Mouse (Mus musculus) heart, postnatal 25 days (tissue): ENCODE data around the gene Ndrg3. TPM values are rescaled to one million over a fixed set of nuclear protein-coding genes. Genes with fewer than 3 reads are reported as not detected.
"Not testable (repeated sequence)": the region's sequence is repeated elsewhere in the genome, so short reads cannot be mapped to it uniquely, and the experiment has no call there.

Experiments
- DNase-seq: peaks from one replicate; pipeline ENCODE4 v3.0.0; 2022; ENCODE audit warnings: low spot score
- intact Hi-C: fragments of 180-260 bp; cut with DNase I; formaldehyde crosslinking; loops from one replicate; pipeline ENCODE4 v1.15.1; 2025
- total RNA-seq, 2 experiments: library from RNA; stranded (reverse); gene quantifications; 2 replicates each; pipeline ENCODE4 v1.2.3; 2021

Gene Ndrg3
- total RNA-seq, 2 experiments from 2014 or later = 19.6 to 20.4 TPM

DNA sequence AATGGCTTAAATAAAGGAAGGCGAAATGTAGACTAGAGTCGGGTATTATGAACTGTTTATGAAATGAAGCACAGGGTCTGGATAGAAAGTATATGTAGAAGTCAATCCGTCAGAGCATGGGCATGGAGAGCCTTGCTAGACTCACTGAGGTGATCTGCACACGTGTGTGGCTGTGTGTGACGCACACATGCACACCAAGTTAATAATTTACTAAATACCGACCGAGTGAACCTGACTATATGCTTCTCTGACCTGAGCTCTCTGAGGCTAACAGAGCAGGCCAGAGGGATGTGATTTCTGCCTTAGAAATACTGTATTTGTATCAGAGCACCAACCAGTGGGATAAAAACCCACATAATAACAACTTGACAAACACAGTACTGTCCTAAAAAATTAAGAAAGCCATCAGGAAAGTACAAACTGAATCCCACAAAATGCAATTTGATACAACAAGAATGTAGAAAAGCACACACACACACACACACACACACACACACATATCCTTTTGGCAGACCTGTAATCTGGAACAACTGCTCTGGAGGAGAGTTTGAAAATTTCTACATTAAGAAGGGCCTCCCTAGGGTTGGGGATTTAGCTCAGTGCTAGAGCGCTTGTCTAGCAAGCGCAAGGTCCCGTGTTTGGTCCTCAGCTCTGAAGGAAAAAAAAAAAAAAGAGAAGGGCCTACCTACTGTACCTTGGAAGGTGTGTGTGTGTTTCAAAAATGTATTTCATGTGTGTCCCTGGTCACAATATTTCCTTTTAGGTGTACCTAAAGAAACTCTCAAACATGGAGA is 40.4 kb downstream of the Ndrg3 start:
- intact Hi-C loops = no loop called here
- DNase-seq = no peak

DNA sequence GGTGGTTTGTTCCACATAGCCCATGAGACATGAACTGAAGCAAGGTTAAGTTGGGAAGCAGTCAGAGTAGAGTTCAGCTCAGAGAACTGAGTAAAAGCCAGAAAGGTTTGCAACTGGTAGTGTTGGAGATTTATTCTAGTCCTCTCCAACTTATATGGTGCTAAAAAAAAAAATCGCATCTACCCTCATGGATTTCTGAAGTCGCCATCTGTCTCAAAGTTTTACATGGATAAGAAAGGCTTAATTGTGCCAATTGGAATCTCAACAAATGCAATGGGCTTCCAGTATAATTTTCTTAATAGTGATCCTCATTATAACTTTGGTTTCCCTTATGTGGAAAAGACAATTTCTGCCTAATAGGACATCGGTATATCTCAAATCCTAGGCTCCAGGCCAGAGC is 41.0 kb downstream of the Ndrg3 start:
- intact Hi-C loops = no loop called here
- no peak for DNase-seq

DNA sequence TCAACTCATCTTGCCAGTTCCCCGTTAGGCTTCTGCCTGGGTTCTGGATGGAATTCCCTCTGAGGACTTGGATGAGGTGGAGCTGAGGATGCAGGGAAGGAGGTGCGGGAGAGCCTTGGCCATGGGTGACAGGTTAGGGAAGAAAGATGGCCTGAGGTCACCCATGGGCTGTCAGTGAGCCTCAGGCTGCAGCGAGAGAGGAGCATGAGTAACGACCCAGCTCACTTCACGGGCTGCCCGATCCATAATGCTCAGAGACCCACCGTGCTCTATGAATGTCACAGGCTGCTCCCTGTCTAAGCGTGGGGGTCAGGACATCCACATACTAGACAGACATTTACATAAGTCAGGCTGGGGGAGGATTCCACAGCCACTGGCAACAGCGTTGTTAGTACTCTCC is 50.3 kb downstream of the Ndrg3 start:
- intact Hi-C loops, DNase-seq: not testable (repeated sequence)

DNA sequence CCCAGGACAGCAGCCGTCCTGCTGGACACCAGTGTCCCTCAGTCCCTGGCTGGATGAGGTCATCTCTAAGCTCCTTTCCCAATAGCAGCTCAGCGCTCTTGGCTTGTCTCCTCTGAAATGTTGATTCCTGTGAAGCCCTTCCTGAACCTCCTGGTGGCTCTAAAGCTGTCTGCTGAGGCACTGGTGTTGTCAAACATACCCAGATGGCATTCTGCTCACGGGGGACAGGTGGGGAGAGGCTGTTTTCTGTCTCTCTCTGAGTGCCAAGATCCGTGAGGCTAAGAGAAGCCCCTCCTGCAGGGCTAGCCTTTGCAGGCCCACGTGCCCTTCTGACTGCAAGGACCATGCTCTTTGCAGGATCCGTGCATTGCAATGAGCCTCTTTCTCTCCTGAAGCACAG is 51.9 kb downstream of the Ndrg3 start:
- DNase-seq, intact Hi-C loops: not testable (repeated sequence)

DNA sequence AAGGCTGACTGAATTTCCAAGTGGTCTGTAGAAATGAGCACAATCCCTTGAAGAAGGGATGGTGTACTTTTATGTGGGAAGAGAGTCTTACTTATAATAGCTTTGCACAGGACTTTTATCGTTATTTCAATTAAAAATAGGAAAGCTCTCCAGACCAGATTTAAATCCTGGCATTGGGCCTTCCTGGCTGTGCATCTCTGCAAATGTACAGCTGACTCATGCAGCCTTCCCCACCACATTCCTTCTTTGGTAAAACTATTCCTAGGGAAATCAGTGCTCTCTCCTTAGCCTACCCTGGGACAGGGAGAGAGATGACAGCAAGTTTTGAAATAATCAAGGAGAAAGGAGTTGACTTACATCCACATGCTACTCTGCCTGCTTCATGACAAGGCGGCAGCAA is 54.1 kb downstream of the Ndrg3 start:
- no peak for DNase-seq
- intact Hi-C loops = no loop called here

DNA sequence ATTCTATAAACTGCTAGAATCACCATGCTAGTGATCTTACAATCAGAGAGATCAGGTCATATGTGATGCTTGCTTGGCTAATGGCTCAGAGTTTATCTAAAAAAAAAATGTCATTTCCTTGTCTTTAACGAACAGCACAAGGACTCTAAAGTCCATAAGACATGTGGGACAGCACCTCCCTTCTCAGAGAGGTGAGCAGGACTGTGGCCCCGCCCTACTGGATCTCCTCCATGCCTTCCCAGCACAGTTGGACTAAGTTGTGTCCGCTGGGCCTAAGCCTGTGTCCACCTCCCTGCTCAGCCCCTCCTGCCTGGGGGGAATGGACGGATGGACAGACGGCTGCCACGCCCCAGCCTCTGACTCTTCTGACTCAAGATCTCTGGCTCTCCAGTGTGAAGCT is 56.9 kb downstream of the Ndrg3 start:
- intact Hi-C loops = no loop called here
- DNase-seq = no peak

DNA sequence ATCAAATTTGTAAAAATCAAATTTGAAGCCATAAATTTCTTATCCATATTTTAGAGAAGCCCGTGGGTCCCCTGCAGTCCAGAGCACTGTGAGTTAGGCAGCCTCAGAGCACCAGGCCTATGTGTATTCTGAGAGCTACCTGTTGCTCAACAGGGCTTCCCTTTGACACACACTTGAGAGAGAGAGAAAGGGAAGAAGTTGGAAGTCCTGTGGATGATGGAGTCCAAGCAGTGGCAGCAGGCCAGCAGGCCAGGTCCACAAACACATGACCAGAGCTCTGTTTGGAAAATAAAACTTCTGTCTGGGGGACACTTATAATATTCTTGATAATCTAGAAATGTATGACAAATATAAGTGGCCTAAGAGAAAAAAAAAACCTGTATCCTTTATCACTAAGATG is 58.4 kb downstream of the Ndrg3 start:
- intact Hi-C loops = no loop called here
- no peak for DNase-seq

DNA sequence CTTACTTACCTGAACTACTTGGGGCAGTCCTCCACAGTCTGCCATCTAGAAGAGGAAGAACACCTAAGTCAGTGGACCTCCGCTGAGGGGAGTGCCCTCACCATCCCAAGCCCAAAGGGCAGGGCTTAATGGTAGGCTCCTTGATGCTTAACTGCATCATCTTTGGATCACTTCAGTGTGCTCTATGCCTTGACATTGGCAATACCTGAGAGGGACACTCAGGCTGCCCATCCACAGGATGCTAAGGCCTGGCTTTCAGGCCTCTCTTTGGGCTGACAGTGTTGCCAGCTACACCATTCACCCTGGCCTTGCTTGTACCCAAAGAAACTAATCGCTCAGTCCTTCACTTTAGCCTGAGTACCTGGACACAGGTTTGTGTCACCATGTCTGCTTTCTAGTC is 60.4 kb downstream of the Ndrg3 start:
- intact Hi-C loops = no loop called here
- DNase-seq = no peak

DNA sequence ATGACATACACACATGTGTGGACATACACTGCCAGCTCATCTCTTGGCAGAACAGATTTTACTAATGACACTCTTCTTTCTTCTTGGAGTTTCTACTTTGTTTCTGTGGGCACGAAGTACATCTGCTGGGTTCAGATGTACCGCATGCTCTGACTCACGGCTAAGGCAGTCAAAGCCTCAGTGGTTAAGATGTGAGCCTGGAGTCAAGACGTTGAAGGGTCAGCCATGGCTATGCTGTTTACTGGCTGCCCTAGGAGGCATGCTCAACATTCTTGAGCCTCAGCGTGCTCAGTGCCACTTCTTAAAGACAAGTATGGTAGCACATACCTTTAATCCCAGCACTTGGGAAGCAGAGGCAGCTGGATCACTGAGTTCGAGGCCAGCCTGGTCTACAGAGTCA is 61.3 kb downstream of the Ndrg3 start:
- DNase-seq = no peak
- intact Hi-C loops = no loop called here

DNA sequence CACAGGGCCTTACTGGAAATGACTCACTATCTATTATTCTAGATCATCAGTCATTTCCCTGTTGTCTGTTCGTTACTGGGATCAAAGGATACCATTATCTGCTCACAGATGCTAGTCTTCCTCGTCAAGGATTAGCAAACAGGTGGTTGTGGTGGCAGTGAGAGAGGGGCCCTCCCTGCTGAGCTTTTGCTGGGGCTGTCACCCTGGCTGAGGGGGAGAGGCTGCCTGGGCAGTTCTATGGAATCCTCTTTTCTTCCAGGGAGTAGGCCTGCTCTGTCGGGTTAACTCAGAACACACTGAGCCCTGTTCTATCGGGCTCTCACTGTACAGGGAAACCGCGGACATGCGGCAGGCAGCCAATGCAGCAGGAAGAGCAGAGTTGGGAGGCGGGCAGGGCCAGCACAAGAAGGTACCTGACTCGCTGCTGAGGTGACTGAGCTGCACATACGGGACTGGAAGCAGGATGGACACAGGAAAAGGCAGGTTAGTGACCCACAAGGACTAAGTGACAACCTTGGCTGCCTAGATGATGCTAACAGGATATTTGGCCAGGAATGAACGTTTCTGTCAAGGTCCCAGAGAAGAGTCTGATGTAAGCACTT is 62.2 kb downstream of the Ndrg3 start:
- intact Hi-C loops = no loop called here
- DNase-seq = no peak

DNA sequence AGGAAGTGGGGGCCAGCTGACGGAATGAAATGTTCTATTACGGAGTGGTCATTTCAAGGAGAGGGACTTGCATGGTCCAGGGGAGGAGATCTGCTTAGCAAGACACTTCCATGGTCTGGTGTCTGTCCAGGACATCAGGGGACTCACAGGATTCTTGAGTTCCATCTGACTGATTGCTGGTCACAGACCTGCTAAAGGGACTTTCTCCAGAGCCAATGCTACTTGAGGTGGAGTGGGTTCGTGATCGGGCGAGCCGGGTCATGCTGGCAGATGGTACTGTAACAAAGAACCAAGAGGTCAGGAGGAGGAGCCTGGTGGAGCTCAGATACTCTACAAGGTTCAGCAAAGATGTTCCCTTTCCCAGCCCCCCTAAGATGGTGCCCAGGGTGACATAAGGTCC is 63.2 kb downstream of the Ndrg3 start:
- intact Hi-C loops = no loop called here
- DNase-seq = no peak

DNA sequence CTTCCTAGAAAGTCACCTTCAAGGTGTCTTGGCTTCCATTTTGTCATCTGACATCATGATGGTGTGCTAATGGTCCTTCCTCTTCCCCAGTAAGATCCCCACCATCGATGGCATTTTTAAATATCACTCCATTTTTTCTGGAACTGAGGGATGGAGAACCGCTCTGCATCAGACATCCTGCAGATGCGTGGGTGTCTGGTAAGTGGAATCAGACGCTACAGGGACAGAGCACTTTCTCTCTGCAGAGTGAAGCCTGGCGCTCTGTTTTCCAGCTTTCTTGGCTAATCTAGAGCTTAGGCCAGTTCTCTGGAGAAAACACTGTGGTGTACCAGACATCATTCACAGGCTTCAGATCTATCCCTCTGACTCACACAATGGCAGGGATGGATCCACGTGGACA is 64.2 kb downstream of the Ndrg3 start:
- DNase-seq = no peak
- intact Hi-C loops = no loop called here

DNA sequence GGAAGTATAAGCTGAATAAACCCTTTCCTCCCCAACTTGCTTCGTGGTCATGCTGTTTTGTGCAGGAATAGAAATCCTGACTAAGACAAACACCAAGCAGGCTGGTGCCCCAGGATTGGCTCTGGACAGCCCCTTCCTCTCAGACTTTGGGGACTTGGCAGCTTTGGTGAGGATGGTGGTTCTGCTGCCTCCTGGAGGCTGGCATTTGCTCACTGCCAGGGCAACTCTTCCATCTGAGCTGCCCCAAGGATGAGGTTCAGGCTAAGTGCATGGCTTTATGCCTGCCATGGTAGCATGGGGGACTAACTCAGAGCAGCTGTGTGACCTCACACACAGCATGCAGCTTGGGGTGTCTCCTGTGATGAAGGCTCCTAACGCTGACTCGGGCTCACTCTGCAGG is 66.2 kb downstream of the Ndrg3 start:
- intact Hi-C loops = not testable (repeated sequence)

DNA sequence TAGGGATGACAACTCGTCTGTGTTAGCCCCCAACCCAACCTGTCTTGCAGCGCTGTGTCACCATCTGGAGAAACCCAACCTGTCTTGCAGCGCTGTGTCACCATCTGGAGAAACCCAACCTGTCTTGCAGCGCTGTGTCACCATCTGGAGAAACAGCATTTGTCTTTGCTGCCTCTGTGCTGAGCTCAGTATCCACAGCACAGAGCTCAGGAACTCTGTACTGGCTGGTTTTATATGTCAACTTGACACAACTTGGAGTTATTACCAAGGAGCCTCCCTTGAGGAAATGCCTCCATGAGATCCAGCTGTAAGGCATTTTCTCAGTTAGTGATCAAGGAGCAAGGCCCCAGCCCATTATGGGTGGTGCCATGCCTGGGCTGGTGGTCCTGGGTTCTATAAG is 66.8 kb downstream of the Ndrg3 start:
- intact Hi-C loops, DNase-seq: not testable (repeated sequence)

More for the DNA sequence above, 66.2 kb downstream of the Ndrg3 start:
- not testable (repeated sequence) for DNase-seq

DNA sequence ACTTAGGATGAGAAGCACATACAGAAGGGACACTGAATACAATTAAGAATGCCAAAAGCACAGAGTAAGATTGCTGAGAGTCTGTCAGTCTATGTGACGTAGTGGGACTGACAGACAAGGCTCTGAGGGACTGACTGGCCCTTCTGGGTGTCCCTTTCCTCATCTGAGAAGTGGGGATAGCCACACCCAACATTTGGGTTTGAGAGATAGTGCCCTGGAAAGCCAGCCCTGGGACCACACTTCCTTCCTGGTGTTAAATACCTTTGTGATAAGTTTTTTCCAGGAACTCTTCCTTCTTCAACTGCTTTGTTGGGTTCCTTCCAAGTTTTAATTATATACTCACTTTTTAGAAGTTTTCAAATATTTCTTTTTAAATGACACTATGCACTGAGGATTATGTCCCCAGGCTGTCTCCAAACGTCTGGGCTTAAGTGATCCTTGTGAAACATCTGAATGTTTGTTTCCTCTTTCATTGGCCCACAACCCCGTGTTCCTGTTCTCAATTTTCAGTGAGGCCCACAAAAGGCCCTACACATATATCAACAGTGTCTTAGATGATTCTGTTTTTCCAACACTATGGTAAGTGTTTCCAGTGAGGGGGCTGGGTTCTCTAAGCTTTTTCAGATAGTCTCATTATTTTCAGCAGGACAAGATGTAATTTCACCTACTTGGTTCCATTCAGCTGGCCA is 67.5 kb downstream of the Ndrg3 start:
- intact Hi-C loops = no loop called here
- DNase-seq = no peak

DNA sequence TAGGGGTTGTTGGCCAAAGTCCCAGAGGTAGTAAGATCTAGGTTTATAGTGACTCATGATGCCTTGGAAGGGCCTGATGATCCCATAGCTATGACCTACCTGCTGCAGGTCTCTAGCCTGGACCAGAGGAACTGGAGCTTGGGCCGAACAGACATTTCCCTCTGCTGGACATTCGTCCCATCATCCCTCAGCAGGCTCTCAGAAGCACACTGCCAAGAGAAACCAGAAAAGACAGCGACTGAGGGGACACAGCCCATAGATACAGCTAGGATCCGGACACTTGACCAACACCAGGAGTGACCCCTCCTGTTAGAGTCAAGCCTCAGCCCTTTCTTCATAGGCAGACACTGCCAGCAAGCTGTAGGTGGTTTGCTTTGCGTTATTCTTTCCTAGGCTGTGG is 68.8 kb downstream of the Ndrg3 start:
- intact Hi-C loops = no loop called here
- no peak for DNase-seq

DNA sequence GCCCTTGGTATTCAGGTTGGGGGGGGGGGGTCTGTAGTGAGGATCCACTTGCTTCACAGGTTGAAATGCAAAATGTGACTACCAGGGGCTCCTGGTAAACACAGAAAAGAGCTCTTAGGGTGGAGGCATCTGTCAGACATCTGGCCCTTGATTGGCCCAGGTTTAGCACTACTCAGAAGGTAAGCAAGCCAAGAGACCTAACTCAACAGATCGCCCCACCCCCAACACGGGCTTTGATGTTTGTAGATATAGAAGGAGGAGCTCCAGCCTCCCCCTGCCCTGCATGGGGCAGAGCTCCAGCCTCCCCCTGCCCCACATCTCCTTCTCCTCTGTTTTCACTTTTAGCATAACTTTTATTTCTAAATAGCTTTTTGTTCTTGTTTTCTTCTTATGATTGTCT is 72.1 kb downstream of the Ndrg3 start:
- DNase-seq = no peak
- intact Hi-C loops = no loop called here

DNA sequence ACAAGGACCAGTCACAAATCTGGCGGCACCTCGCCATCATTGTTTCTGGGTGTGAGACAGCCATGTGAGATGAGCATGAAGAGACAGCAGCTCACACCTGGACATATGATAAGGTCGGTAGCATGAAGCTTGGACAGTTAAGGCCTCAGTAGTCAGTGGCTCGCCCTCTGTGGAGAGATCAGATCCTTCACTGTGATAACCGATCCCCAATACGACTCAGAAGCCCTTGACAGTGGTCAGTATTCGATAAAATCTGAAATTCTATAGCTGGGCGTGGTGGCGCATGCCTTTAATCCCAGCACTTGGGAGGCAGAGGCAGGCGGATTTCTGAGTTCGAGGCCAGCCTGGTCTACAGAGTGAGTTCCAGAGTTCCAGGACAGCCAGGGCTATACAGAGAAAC is 72.7 kb downstream of the Ndrg3 start:
- DNase-seq, intact Hi-C loops: not testable (repeated sequence)

DNA sequence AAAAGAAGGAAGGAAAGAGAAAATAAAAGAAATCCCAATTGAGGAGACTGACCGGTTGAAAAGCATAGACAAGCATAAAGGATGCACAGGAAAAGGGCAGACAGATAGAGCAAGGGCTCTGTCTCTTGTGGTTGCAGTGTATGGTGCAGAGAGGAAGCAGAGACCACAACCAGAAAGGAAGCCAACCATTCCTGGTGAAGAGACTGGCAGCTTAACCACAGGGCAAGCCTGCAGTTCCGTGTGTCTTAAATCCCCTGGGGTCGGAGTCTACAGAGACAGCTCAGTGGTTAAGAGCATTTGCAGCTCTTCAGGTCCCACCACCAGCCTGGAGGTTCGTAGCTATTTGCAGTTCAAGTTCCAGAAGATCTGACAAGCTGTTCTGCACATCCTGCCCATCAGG is 73.3 kb downstream of the Ndrg3 start:
- DNase-seq = no peak

DNA sequence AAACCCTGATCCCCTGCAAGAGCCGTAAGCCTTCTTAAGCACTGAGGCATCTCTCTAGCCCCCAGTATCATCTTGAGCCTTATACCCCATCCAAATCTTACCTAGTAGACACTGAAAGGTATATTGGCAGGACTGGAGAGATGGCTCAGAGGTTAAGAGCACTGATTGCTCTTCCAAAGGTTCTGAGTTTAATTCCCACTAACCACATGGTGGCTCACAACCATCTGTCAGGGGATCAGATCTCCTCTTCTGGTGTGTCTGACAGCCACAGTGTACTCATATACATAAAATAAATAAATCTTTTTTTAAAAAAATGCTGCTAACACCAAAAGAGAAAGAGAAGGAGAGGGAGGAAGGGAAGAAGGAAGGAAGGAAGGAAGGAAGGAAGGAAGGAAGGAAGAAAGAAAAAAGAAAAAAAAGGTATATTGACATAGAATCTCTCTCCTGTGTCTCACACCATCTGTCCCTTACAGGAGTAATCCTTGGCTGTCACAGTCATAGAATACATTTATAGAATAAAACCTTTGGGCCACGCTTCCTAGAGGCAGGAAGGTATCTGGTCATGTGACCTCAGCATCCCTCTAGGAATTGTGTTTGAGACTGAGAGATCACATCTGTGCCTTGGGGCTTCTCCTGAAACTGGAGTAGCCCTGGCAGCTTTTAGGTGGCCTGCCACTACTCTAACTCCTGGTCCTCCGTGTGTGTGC is 75.3 kb downstream of the Ndrg3 start:
- DNase-seq = no peak
- intact Hi-C loops = no loop called here

More for the DNA sequence above, 73.3 kb downstream of the Ndrg3 start:
- intact Hi-C loops = no loop called here

DNA sequence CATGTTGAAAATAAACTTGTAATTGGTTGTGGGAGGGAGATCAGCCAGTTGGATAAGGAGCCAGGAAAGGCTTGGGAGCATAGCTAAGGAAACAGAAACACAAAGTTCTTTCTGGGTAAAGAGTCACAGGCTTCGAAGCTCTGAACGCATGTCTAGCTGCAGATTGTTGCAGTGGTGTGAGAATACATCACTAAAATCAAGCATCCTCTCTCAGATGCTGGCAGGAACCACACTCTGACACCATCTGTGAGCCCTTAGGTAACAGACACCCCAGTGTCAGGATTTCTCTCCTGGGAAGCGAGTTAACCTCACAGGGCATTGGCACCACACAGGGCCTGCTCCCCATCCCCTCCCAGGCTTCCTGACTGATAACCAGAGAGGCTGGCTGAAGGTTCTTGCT is 76.3 kb downstream of the Ndrg3 start:
- DNase-seq = no peak
- intact Hi-C loops = loop anchor here (2.0 kb wide), 1 partner anchor 31 kb away; no protein-coding TSS in a partner anchor
